Mouse (Mus musculus) CH12.LX (cell line): ENCODE results near the gene Gas8. TPM values are rescaled to one million over a fixed set of nuclear protein-coding genes. Genes with fewer than 3 reads are reported as not detected.

ENCODE experiments used
- DNase-seq: peaks from one replicate; pipeline ENCODE4 v3.0.0-alpha.2; 2013; ENCODE audit errors: extremely low read depth
- H3K27ac ChIP-seq: 2 replicates; pipeline ENCODE4 v1.5.1; 2012; ENCODE audit warnings: low read depth, mild to moderate bottlenecking, control low read depth, moderate library complexity; ENCODE audit not compliant: insufficient read depth
- H3K27me3 ChIP-seq: replicated peaks from 2 replicates; pipeline ENCODE3; 2012; ENCODE audit warnings: inconsistent platforms
- H3K36me3 ChIP-seq, 2 experiments: replicated peaks in 1 of 2; 2 replicates each; pipeline versions ENCODE3 to v1.6.1; 2012; ENCODE audit warnings: inconsistent platforms in 1 of 2, low read length in 1 of 2, mild to moderate bottlenecking in 1 of 2, mixed read lengths in 1 of 2, moderate library complexity in 1 of 2; ENCODE audit not compliant: control insufficient read depth in 1 of 2, insufficient read depth in 1 of 2
- H3K4me1 ChIP-seq, 2 experiments: 2 replicates each; pipeline ENCODE4 v1.6.1; 2012; ENCODE audit warnings: inconsistent platforms in 1 of 2, moderate library complexity in 1 of 2; ENCODE audit not compliant: insufficient read depth in 2 of 2, control insufficient read depth in 1 of 2
- H3K4me2 ChIP-seq: 2 replicates; pipeline ENCODE4 v1.6.1; 2012; ENCODE audit warnings: low read depth, mild to moderate bottlenecking, control low read depth; ENCODE audit not compliant: poor library complexity, insufficient read depth, severe bottlenecking
- H3K4me3 ChIP-seq, 3 experiments: fragments of 150-350 bp in 1 of 3; sonication (generic) in 1 of 3; replicated peaks in 1 of 3; 2 replicates each; pipeline versions ENCODE3 to v1.5.1; 2011 to 2012; ENCODE audit warnings: low read depth in 2 of 3, low read length in 2 of 3, mild to moderate bottlenecking in 2 of 3, moderate library complexity in 2 of 3, control low read depth in 1 of 3, improper control_type of control experiment in 1 of 3, inconsistent platforms in 1 of 3, mixed read lengths in 1 of 3; ENCODE audit not compliant: poor library complexity in 1 of 3
- H3K79me2 ChIP-seq: replicated peaks from 2 replicates; pipeline ENCODE4 v1.6.1; 2012; ENCODE audit warnings: mild to moderate bottlenecking, moderate library complexity; ENCODE audit not compliant: control insufficient read depth, poor library complexity, insufficient read depth, severe bottlenecking; ENCODE audit errors: extremely low read depth
- H3K9ac ChIP-seq: 2 replicates; pipeline ENCODE4 v1.6.1; 2012; ENCODE audit warnings: low read depth, mild to moderate bottlenecking, control low read depth, moderate library complexity; ENCODE audit not compliant: insufficient read depth
- H3K9me3 ChIP-seq: replicated peaks from 2 replicates; pipeline ENCODE3; 2012; ENCODE audit warnings: low read length, inconsistent platforms, mixed read lengths
- BHLHE40 ChIP-seq: IDR thresholded peaks from 2 replicates; pipeline ENCODE4 v1.6.1; 2011; ENCODE audit warnings: mild to moderate bottlenecking, low read depth, low read length, improper control_type of control experiment
- CTCF ChIP-seq, 2 experiments: IDR thresholded peaks in 1 of 2; conservative IDR thresholded peaks in 1 of 2; 2 replicates each; pipeline ENCODE4 v1.5.1; 2011 to 2012; ENCODE audit warnings: low read depth in 2 of 2, low read length in 2 of 2, improper control_type of control experiment in 1 of 2, inconsistent platforms in 1 of 2, mild to moderate bottlenecking in 1 of 2, moderate library complexity in 1 of 2
- E2F4 ChIP-seq: IDR thresholded peaks from 2 replicates; pipeline ENCODE4 v1.6.1; 2011; ENCODE audit warnings: low read depth, low read length, improper control_type of control experiment; ENCODE audit not compliant: insufficient replicate concordance
- ELF1 ChIP-seq: IDR thresholded peaks from 2 replicates; pipeline ENCODE4 v1.6.1; 2014; ENCODE audit warnings: low read depth, mild to moderate bottlenecking, inconsistent platforms, low read length, improper control_type of control experiment
- EP300 ChIP-seq: IDR thresholded peaks from 2 replicates; pipeline ENCODE4 v1.6.1; 2011; ENCODE audit warnings: low read length, improper control_type of control experiment
- ETS1 ChIP-seq: conservative IDR thresholded peaks from 2 replicates; pipeline ENCODE4 v1.6.1; 2012; ENCODE audit warnings: low read depth, mild to moderate bottlenecking, inconsistent platforms, low read length, improper control_type of control experiment, moderate library complexity
- HCFC1 ChIP-seq: IDR thresholded peaks from 2 replicates; pipeline ENCODE4 v1.6.1; 2012; ENCODE audit warnings: low read depth, mild to moderate bottlenecking, inconsistent platforms, low read length, improper control_type of control experiment
- IRF4 ChIP-seq: IDR thresholded peaks from 2 replicates; pipeline ENCODE4 v1.6.1; 2014; ENCODE audit warnings: low read depth, mild to moderate bottlenecking, inconsistent platforms, low read length, improper control_type of control experiment
- JUN ChIP-seq: IDR thresholded peaks from 2 replicates; pipeline ENCODE4 v1.6.1; 2011; ENCODE audit warnings: low read depth, mild to moderate bottlenecking, low read length, improper control_type of control experiment, moderate library complexity; ENCODE audit not compliant: insufficient read depth
- JUND ChIP-seq: conservative IDR thresholded peaks from 2 replicates; pipeline ENCODE4 v1.6.1; 2011; ENCODE audit warnings: low read depth, low read length, improper control_type of control experiment
- KAT2A ChIP-seq: IDR thresholded peaks from 2 replicates; pipeline ENCODE4 v1.6.1; 2012; ENCODE audit warnings: low read length, improper control_type of control experiment, inconsistent platforms; ENCODE audit not compliant: insufficient replicate concordance
- MAFK ChIP-seq: IDR thresholded peaks from 2 replicates; pipeline ENCODE4 v1.6.1; 2011; ENCODE audit warnings: low read length, improper control_type of control experiment; ENCODE audit not compliant: insufficient replicate concordance
- MAX ChIP-seq: IDR thresholded peaks from 2 replicates; pipeline ENCODE4 v1.6.1; 2011; ENCODE audit warnings: low read length, improper control_type of control experiment
- MAZ ChIP-seq: IDR thresholded peaks from 2 replicates; pipeline ENCODE4 v1.6.1; 2012; ENCODE audit warnings: low read depth, mild to moderate bottlenecking, inconsistent platforms, low read length, improper control_type of control experiment, moderate library complexity
- MEF2A ChIP-seq: IDR thresholded peaks from 2 replicates; pipeline ENCODE4 v1.6.1; 2014; ENCODE audit warnings: low read depth, mild to moderate bottlenecking, inconsistent platforms, low read length, improper control_type of control experiment, borderline replicate concordance
- MXI1 ChIP-seq: IDR thresholded peaks from 2 replicates; pipeline ENCODE4 v1.6.1; 2011; ENCODE audit warnings: mild to moderate bottlenecking, low read depth, low read length, improper control_type of control experiment
- NRF1 ChIP-seq: IDR thresholded peaks from 2 replicates; pipeline ENCODE4 v1.6.1; 2014; ENCODE audit warnings: low read depth, mild to moderate bottlenecking, inconsistent platforms, low read length, improper control_type of control experiment, moderate library complexity
- POLR2A ChIP-seq: IDR thresholded peaks from 2 replicates; pipeline ENCODE4 v1.6.1; 2011; ENCODE audit warnings: low read depth, mild to moderate bottlenecking, improper control_type of control experiment, low read length
- POLR2AphosphoS2 ChIP-seq: IDR thresholded peaks from 2 replicates; pipeline ENCODE4 v1.6.1; 2011; ENCODE audit warnings: low read depth, low read length, improper control_type of control experiment
- RCOR1 ChIP-seq: conservative IDR thresholded peaks from 2 replicates; pipeline ENCODE4 v1.6.1; 2012; ENCODE audit warnings: low read depth, mild to moderate bottlenecking, inconsistent platforms, low read length, improper control_type of control experiment
- SIN3A ChIP-seq: IDR thresholded peaks from 2 replicates; pipeline ENCODE4 v1.6.1; 2012; ENCODE audit warnings: low read length, improper control_type of control experiment, inconsistent platforms
- SMC3 ChIP-seq: IDR thresholded peaks from 2 replicates; pipeline ENCODE4 v1.6.1; 2011; ENCODE audit warnings: low read depth, low read length, improper control_type of control experiment
- TCF12 ChIP-seq: IDR thresholded peaks from 2 replicates; pipeline ENCODE4 v1.6.1; 2014; ENCODE audit warnings: low read depth, mild to moderate bottlenecking, inconsistent platforms, low read length, improper control_type of control experiment
- UBTF ChIP-seq: IDR thresholded peaks from 2 replicates; pipeline ENCODE4 v1.6.1; 2012; ENCODE audit warnings: low read depth, mild to moderate bottlenecking, inconsistent platforms, low read length, improper control_type of control experiment, moderate library complexity
- USF1 ChIP-seq: IDR thresholded peaks from 2 replicates; pipeline ENCODE4 v1.6.1; 2014; ENCODE audit warnings: low read depth, mild to moderate bottlenecking, inconsistent platforms, low read length, improper control_type of control experiment
- USF2 ChIP-seq: conservative IDR thresholded peaks from 2 replicates; pipeline ENCODE4 v1.6.1; 2011; ENCODE audit warnings: low read depth, low read length, improper control_type of control experiment
- ZC3H11A ChIP-seq: IDR thresholded peaks from 2 replicates; pipeline ENCODE4 v1.6.1; 2012; ENCODE audit warnings: low read depth, mild to moderate bottlenecking, inconsistent platforms, low read length, improper control_type of control experiment
- ZKSCAN1 ChIP-seq: IDR thresholded peaks from 2 replicates; pipeline ENCODE4 v1.6.1; 2012; ENCODE audit warnings: low read depth, inconsistent platforms, low read length, improper control_type of control experiment, borderline replicate concordance
- ZNF384 ChIP-seq: IDR thresholded peaks from 2 replicates; pipeline ENCODE4 v1.6.1; 2012; ENCODE audit warnings: low read depth, low read length, improper control_type of control experiment, inconsistent platforms
- dilution Hi-C: fragments of 300-500 bp; cut with MboI; formaldehyde crosslinking; loops from 2 replicates; pipeline ENCODE4 v1.14.3; 2020; ENCODE audit warnings: low sequenced_read_pairs; ENCODE audit not compliant: extremely low pct_unique_long_range_greater_than_20kb, extremely low pct_ligation_motif_present
- in situ Hi-C: fragments of 300-500 bp; cut with MboI; formaldehyde crosslinking; loops from 3 replicates; pipeline ENCODE4 v1.14.3; 2019; ENCODE audit warnings: low sequenced_read_pairs, low pct_ligation_motif_present, low pct_unique_long_range_greater_than_20kb, mixed read lengths
- polyA plus RNA-seq: library from polyadenylated mRNA; unstranded; fragments of >175 nt; gene quantifications from 2 replicates; pipeline ENCODE4 v1.2.1, GENCODE M21; 2012; ENCODE audit warnings: low read depth; ENCODE audit not compliant: insufficient read length
- total RNA-seq, 2 experiments: library from RNA; depleted of rRNA; stranded (reverse); fragments of 300-350 nt in 1 of 2; fragments of >200 nt in 1 of 2; gene quantifications; 2 replicates each; pipeline ENCODE4 v1.2.3; 2012 to 2014

Gas8 gene
- total and polyA plus RNA-seq, 3 experiments: 6.0 to 22.0 (median 15.2) TPM

- dilution Hi-C loops (no loop called here), in situ Hi-C loops (no loop called here)
- no peaks in the 10 kb centered on the region for H3K27me3 ChIP-seq
- peak overlapping the region; percentile 62 for H3K4me2 ChIP-seq
- peaks cover 13 to 24% of the 10 kb centered on the region in 2 experiments for H3K4me1 ChIP-seq
- H3K4me3 ChIP-seq: peak overlapping the region; percentile 80 to 100 (median 86)
- peak overlapping the region; percentile 45 for H3K9ac ChIP-seq
- H3K9me3 ChIP-seq: no peaks in the 10 kb centered on the region
- H3K79me2 ChIP-seq: peaks cover 24% of the 10 kb centered on the region
- no peak overlapping the region for H3K27ac ChIP-seq
- no peak for DNase-seq
- TF ChIP-seq E2F4 (no peak), ELF1 (no peak), MEF2A (no peak), USF1 (no peak), ETS1 (no peak), IRF4 (no peak), UBTF (no peak), TCF12 (no peak)
- H3K36me3 ChIP-seq: peaks cover 14 to 20% of the 10 kb centered on the region in 2 experiments
Measured at GRCm38 (mm10) chr8:123476911-123477736, 41.5 kb upstream of the Gas8 start.

GRCm38 (mm10) chr8:123477737-123478258 is 40.8 kb upstream of the Gas8 start, which contains the start of gene Afg3l1:
Afg3l1 (plus strand) TSS chr8:123477903.
- H3K9me3 ChIP-seq: no peaks in the 10 kb centered on the region
- DNase-seq: peak; percentile 84
- peaks cover 13 to 24% of the 10 kb centered on the region in 2 experiments for H3K4me1 ChIP-seq
- dilution Hi-C loops: no loop called here
- peak within 1 kb of the TSS; percentile 93 for H3K9ac ChIP-seq
- peaks cover 26% of the 10 kb centered on the region for H3K79me2 ChIP-seq
- peak within 1 kb of the TSS; percentile 80 to 100 (median 86) for H3K4me3 ChIP-seq
- peaks cover 18 to 27% of the 10 kb centered on the region in 2 experiments for H3K36me3 ChIP-seq
- no peaks in the 10 kb centered on the region for H3K27me3 ChIP-seq
- in situ Hi-C loops: no loop called here
- H3K27ac ChIP-seq: peak within 1 kb of the TSS; percentile 83
- H3K4me2 ChIP-seq: peak within 1 kb of the TSS; percentile 62
- TF ChIP-seq BHLHE40 (peak; percentile 39), KAT2A (peak; percentile 44; the same call in 1 of the 2 replicates), HCFC1 (peak; percentile 72), EP300 (no peak), CTCF (conservative IDR thresholded peaks at IDR 0.05 in 1 of 2, IDR thresholded peaks at IDR 0.05 in 1 of 2; ENCODE audit: low read depth in 2 of 2, low read length in 2 of 2) (no peak), ZNF384 (no peak), USF1 (no peak), JUN (no peak), ELF1 (peak; percentile 78), MAX (no peak; the same call in 1 of the 2 replicates), MXI1 (peak; percentile 89), RCOR1 (no peak), JUND (no peak), SIN3A (peak; percentile 66; the same call in 1 of the 2 replicates), MAFK (no peak), MEF2A (no peak), POLR2A (peak; percentile 94), ETS1 (no peak), E2F4 (no peak), UBTF (0 out of 2 replicates have a peak, but pooled peaks have one; percentile 49), POLR2AphosphoS2 (no peak), USF2 (no peak), SMC3 (no peak), TCF12 (no peak; the same call in 1 of the 2 replicates), NRF1 (peak; percentile 99), IRF4 (peak; percentile 62; the same call in 1 of the 2 replicates), MAZ (peak; percentile 31; the same call in 1 of the 2 replicates), ZKSCAN1 (no peak), ZC3H11A (no peak)
